Mouse (Mus musculus) spleen, postnatal 4 days (tissue): ENCODE data around the gene D130043K22Rik.

Experiments
- DNase-seq, 2 experiments: peaks; one replicate each; pipeline ENCODE4 v3.0.0; 2022; ENCODE audit warnings: low spot score in 2 of 2

D130043K22Rik gene

DNA sequence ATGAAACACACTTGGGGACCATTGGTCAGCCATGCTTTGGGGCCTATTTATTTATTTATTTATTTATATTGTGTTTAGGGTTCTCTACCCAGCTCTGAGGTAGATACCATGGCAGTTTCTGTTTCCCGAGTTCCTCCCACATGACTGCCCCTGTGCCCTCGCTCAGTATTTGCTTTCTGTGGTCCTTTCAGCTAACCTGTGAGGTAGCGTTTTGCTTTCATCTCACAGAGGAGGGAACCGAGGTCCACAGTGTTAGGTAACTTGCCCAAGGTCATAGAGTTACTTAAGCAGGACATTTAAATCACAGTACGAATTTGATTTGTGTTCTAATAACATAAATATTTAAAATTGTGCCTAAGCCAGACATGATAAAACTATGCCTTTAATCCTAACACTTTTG lies 102.2 kb downstream of the D130043K22Rik start:
- no peak for DNase-seq

DNA sequence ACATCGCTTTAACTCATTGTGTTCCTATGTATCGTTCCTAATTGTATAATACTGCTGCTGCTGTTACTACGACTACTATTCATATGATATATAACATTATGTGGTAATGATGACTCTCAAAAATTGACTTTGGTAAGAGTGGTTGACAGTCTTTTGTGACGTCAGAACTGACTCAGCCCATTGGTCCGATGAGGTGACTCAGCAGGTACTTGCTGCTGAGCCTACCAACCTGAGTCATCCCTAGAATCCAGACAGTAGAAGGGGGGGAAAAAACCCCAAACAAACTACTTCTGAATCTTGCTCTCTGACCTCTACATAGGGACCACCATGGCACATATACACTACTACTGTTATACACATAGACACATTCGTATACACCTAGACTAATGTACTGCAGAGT lies 103.9 kb downstream of the D130043K22Rik start:
- DNase-seq, result no peak
